Mouse (Mus musculus) heart, postnatal 36 days (tissue): Measurements from ENCODE around the gene Vstm4. TPM values are rescaled to one million over a fixed set of nuclear protein-coding genes. Genes with fewer than 3 reads are reported as not detected.

Source experiments
- DNase-seq, 2 experiments: peaks; one replicate each; pipeline ENCODE4 v3.0.0; 2021 to 2022
- intact Hi-C: fragments of 180-260 bp; cut with DNase I; formaldehyde crosslinking; loops from one replicate; pipeline ENCODE4 v1.15.1; 2025
- total RNA-seq, 2 experiments: library from RNA; stranded (reverse); gene quantifications; 2 replicates each; pipeline ENCODE4 v1.2.3; 2021

Gene Vstm4
- total RNA-seq, 2 experiments from 2014 or later = 7.0 to 10.2 TPM

- intact Hi-C loops = no loop called here
- DNase-seq = no peak
Measured at GRCm38 (mm10) chr14:32931709-32932108, 75.2 kb downstream of the Vstm4 start.

GRCm38 (mm10) chr14:32932220-32932619 lies 75.7 kb downstream of the Vstm4 start:
- no peak for DNase-seq
- intact Hi-C loops = no loop called here

GRCm38 (mm10) chr14:32934064-32934463 lies 77.5 kb downstream of the Vstm4 start:
- no peak for DNase-seq
- intact Hi-C loops = no loop called here

GRCm38 (mm10) chr14:32939217-32939616 lies 82.7 kb downstream of the Vstm4 start:
- intact Hi-C loops = no loop called here
- no peak for DNase-seq

- no peak for DNase-seq
- intact Hi-C loops = loop anchor here (2.0 kb wide), 1 partner anchor 51 kb away; no protein-coding TSS in a partner anchor
Measured at GRCm38 (mm10) chr14:32947512-32947911, 91.0 kb downstream of the Vstm4 start.

GRCm38 (mm10) chr14:32950312-32951301 lies 94.1 kb downstream of the Vstm4 start:
- peak; percentile 57 to 65 for DNase-seq
- intact Hi-C loops = no loop called here

- DNase-seq = peak; percentile 57 to 59
Measured at GRCm38 (mm10) chr14:32956486-32956885, 99.9 kb downstream of the Vstm4 start.

GRCm38 (mm10) chr14:32958671-32959070 lies 102.1 kb downstream of the Vstm4 start:
- intact Hi-C loops = loop anchor here (5.0 kb wide), 2 partner anchors 66 to 276 kb away; no protein-coding TSS in a partner anchor
- no peak for DNase-seq

More at GRCm38 (mm10) chr14:32956486-32956885, 99.9 kb downstream of the Vstm4 start:
- intact Hi-C loops = loop anchor here (5.0 kb wide), 2 partner anchors 64 to 274 kb away; no protein-coding TSS in a partner anchor

GRCm38 (mm10) chr14:32960481-32960880 lies 103.9 kb downstream of the Vstm4 start:
- intact Hi-C loops = loop anchor here (1.0 to 10.0 kb wide), 5 partner anchors 104 to 353 kb away; partner anchors contain the start of gene Vstm4
- DNase-seq = peak; percentile 72 to 74

- no peak for DNase-seq
- intact Hi-C loops = loop anchor here (5.0 to 10.0 kb wide), 3 partner anchors 147 to 357 kb away; no protein-coding TSS in a partner anchor
Measured at GRCm38 (mm10) chr14:32964742-32965141, 108.2 kb downstream of the Vstm4 start.

- intact Hi-C loops = no loop called here
- no peak for DNase-seq
Measured at GRCm38 (mm10) chr14:32970700-32971099, 114.1 kb downstream of the Vstm4 start.

- no peak for DNase-seq
- intact Hi-C loops = no loop called here
Measured at GRCm38 (mm10) chr14:32984176-32984738, 127.7 kb downstream of the Vstm4 start.

- intact Hi-C loops = no loop called here
- no peak for DNase-seq
Measured at GRCm38 (mm10) chr14:32986659-32987058, 130.1 kb downstream of the Vstm4 start.

Other genes with a start within 250 kb of the Vstm4 start
- gene 3425401B19Rik, start 171.5 kb upstream of the Vstm4 start, total RNA-seq = 100 to 1,000 TPM; 127 to 148 TPM
- under 1 TPM; 0.97 to 0.98 TPM for gene Tmem273, start 70.8 kb upstream of the Vstm4 start, total RNA-seq
- under 1 TPM in 1 of 2 experiments, not detected in 1; 0.17 TPM for gene Fam170b, start 22.8 kb upstream of the Vstm4 start, total RNA-seq
- under 1 TPM; 0.35 to 0.36 TPM for gene Lrrc18, start 134.6 kb downstream of the Vstm4 start, total RNA-seq